ENCODE assay signal across 10 mouse cellular contexts in the genomic region with DNA sequence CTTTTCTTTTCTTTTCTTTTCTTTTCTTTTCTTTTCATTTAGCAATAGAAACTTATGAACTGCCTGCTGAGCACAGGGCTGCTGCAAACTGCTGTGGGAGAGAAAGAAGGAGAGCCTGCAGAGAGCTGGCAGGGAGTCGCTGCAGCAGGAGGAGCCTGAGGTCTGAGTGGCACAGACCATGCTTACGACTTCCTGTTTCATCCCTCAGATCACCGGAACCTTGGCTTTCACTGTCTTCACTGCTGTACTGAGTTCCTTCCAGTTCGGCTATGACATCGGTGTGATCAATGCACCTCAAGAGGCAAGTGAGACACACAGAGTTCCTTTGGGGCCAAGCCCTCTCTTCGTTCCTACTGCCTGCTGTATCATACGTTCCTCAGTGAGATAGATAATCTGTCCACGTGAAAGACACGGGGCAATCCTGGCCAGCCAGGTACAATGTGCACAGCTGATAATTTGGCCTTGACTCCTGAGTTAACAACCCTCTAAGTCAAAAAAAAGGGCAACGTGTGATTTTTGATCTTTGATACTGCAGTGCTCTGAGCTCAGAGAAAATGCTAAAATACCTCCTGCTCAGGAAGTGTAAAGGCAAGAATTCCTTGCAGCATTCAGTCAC. TPM values are rescaled to one million over a fixed set of nuclear protein-coding genes. Genes with fewer than 3 reads are reported as not detected.
DNase-seq lines count a peak whose midpoint lies in the region; ATAC-seq and TF ChIP-seq lines count a peak whose summit lies in the region.
"Had no signal": no experiment of that assay in that cellular context is flagged by ENCODE, and none has a peak within 500 bp of the region (broad histone marks: within the 10 kb centered on the region; RNA-seq: fewer than 3 reads in every experiment).

No protein-coding gene starts in this region.

- no peaks in the 10 kb centered on the region for H3K27me3 ChIP-seq in heart, embryonic 16.5 days (ENCODE audit: control insufficient read depth, insufficient read depth, low read length)
- no peaks in the 10 kb centered on the region for H3K27me3 ChIP-seq in heart, embryonic 12.5 days (replicated peaks)
- H3K27me3 ChIP-seq in kidney, adult 2 months (replicated peaks; ENCODE audit: control insufficient read depth, insufficient read depth, low read length): no peaks in the 10 kb centered on the region
- H3K27me3 ChIP-seq in liver, postnatal 0 days (ENCODE audit: insufficient read depth, low read length): no peaks in the 10 kb centered on the region
- H3K27me3 ChIP-seq in forebrain, embryonic 11.5 days (ENCODE audit: control insufficient read depth, insufficient read depth, low read length): no peaks in the 10 kb centered on the region
- H3K27me3 ChIP-seq: midbrain, embryonic 13.5 days had no signal

- TF ChIP-seq EP300 in liver, postnatal 0 days (IDR thresholded peaks at IDR 0.05; ENCODE audit: low read depth): no peak

- TF ChIP-seq POLR2A in kidney, adult 2 months (IDR thresholded peaks at IDR 0.05; ENCODE audit: low read depth, low read length): no peak

- peak overlapping the region; percentile 12; the same call in 1 of the 2 replicates for H3K4me3 ChIP-seq in heart, embryonic 16.5 days (ENCODE audit: low read length)
- no peak overlapping the region for H3K4me3 ChIP-seq in heart, embryonic 12.5 days
- H3K4me3 ChIP-seq in kidney, adult 2 months (ENCODE audit: insufficient read depth, low read depth, low read length): peak overlapping the region; percentile 20
- H3K4me3 ChIP-seq in liver, postnatal 0 days (ENCODE audit: low read depth, low read length): no peak overlapping the region
- H3K4me3 ChIP-seq in forebrain, embryonic 11.5 days (ENCODE audit: low read depth, low read length): no peak overlapping the region
- H3K4me3 ChIP-seq: midbrain, embryonic 13.5 days had no signal

- no peak overlapping the region for H3K9ac ChIP-seq in heart, embryonic 16.5 days (ENCODE audit: low read length)
- no peak overlapping the region for H3K9ac ChIP-seq in heart, embryonic 12.5 days
- H3K9ac ChIP-seq in liver, postnatal 0 days (replicated peaks): no peak overlapping the region
- no peak overlapping the region for H3K9ac ChIP-seq in forebrain, embryonic 11.5 days (ENCODE audit: low read length)
- H3K9ac ChIP-seq: midbrain, embryonic 13.5 days had no signal

- 53% methylated on average over 10 of the region's 10 CpGs for WGBS in heart, embryonic 16.5 days
- 51% methylated on average over 10 of the region's 10 CpGs for WGBS in heart, embryonic 12.5 days
- 23% methylated on average over 10 of the region's 10 CpGs for WGBS in kidney, adult 2 months
- 20% methylated on average over 10 of the region's 10 CpGs for WGBS in liver, postnatal 0 days (ENCODE audit: insufficient replicate concordance)
- WGBS in forebrain, embryonic 11.5 days: 78% methylated on average over 10 of the region's 10 CpGs

- H3K36me3 ChIP-seq in heart, embryonic 16.5 days (ENCODE audit: control insufficient read depth, insufficient read depth): no peaks in the 10 kb centered on the region
- no peaks in the 10 kb centered on the region for H3K36me3 ChIP-seq in heart, embryonic 12.5 days
- H3K36me3 ChIP-seq in kidney, adult 2 months (ENCODE audit: control insufficient read depth, insufficient read depth, low read length): no peaks in the 10 kb centered on the region; the same call in 1 of the 2 replicates
- H3K36me3 ChIP-seq in liver, postnatal 0 days (replicated peaks; ENCODE audit: insufficient read depth, low read length): peaks cover 13% of the 10 kb centered on the region
- no peaks in the 10 kb centered on the region for H3K36me3 ChIP-seq in forebrain, embryonic 11.5 days (ENCODE audit: control insufficient read depth, insufficient read depth, low read length)
- H3K36me3 ChIP-seq: midbrain, embryonic 13.5 days had no signal

- peak overlapping the region; percentile 42; the same call in 1 of the 2 replicates for H3K4me2 ChIP-seq in heart, embryonic 16.5 days (ENCODE audit: low read depth, low read length)
- H3K4me2 ChIP-seq in heart, embryonic 12.5 days: no peak overlapping the region
- H3K4me2 ChIP-seq in liver, postnatal 0 days (ENCODE audit: low read depth, low read length): no peak overlapping the region
- no peak overlapping the region for H3K4me2 ChIP-seq in forebrain, embryonic 11.5 days (ENCODE audit: low read depth, low read length, severe bottlenecking)
- H3K4me2 ChIP-seq: midbrain, embryonic 13.5 days had no signal

- no peak overlapping the region for H3K27ac ChIP-seq in heart, embryonic 16.5 days (ENCODE audit: low read length)
- no peak overlapping the region for H3K27ac ChIP-seq in heart, embryonic 12.5 days (ENCODE audit: poor library complexity, severe bottlenecking)
- peak overlapping the region; percentile 75; the same call in 1 of the 2 replicates for H3K27ac ChIP-seq in kidney, adult 2 months (ENCODE audit: insufficient read depth, low read depth, low read length)
- peak overlapping the region; percentile 55 for H3K27ac ChIP-seq in liver, postnatal 0 days (ENCODE audit: low read depth)
- H3K27ac ChIP-seq in forebrain, embryonic 11.5 days (ENCODE audit: low read depth, low read length): no peak overlapping the region
- H3K27ac ChIP-seq: midbrain, embryonic 13.5 days had no signal

- DNase-seq in MEL-GATA-1-ER (ENCODE audit: extremely low read depth, low read depth): peak; percentile 16
- peak; percentile 81 for DNase-seq in kidney, adult 2 months
- no peak for DNase-seq in liver, postnatal 0 days
- no peak for DNase-seq in urinary bladder, postnatal 25 days (ENCODE audit: low spot score)
- no peak for DNase-seq in forebrain, embryonic 11.5 days (ENCODE audit: low spot score)
- no peak for DNase-seq in cerebellum, postnatal 14 days
- DNase-seq: adrenal gland, postnatal 36 days had no signal

- no peaks in the 10 kb centered on the region for H3K4me1 ChIP-seq in heart, embryonic 16.5 days (ENCODE audit: control insufficient read depth, insufficient read depth, low read length)
- no peaks in the 10 kb centered on the region for H3K4me1 ChIP-seq in heart, embryonic 12.5 days (replicated peaks)
- H3K4me1 ChIP-seq in kidney, adult 2 months (ENCODE audit: control insufficient read depth, insufficient read depth, low read length): peaks cover 14% of the 10 kb centered on the region
- H3K4me1 ChIP-seq in liver, postnatal 0 days (ENCODE audit: insufficient read depth): peaks cover 7% of the 10 kb centered on the region; the same call in 1 of the 2 replicates
- no peaks in the 10 kb centered on the region for H3K4me1 ChIP-seq in forebrain, embryonic 11.5 days (replicated peaks; ENCODE audit: control insufficient read depth, insufficient read depth, low read length)
- H3K4me1 ChIP-seq: midbrain, embryonic 13.5 days had no signal

- no peak for TF ChIP-seq CTCF in kidney, adult 2 months (conservative IDR thresholded peaks at IDR 0.05; ENCODE audit: insufficient read depth, insufficient read length, low read depth, low read length)
- TF ChIP-seq CTCF in liver, postnatal 0 days (IDR thresholded peaks at IDR 0.05; ENCODE audit: low read depth): no peak

- 0 out of 2 replicates have a peak, but pooled peaks have one; percentile 23 for ATAC-seq in heart, embryonic 16.5 days (replicated peaks; ENCODE audit: extremely low read depth, insufficient read depth, low FRiP score)
- ATAC-seq in heart, embryonic 12.5 days (ENCODE audit: insufficient number of reproducible peaks, low FRiP score): no peak
- ATAC-seq in liver, postnatal 0 days: peak; percentile 81
- ATAC-seq in forebrain, embryonic 11.5 days (replicated peaks; ENCODE audit: low FRiP score): no peak
- ATAC-seq: midbrain, embryonic 13.5 days had no signal

- H3K9me3 ChIP-seq in heart, embryonic 16.5 days (replicated peaks; ENCODE audit: control insufficient read depth, low read length): no peaks in the 10 kb centered on the region
- H3K9me3 ChIP-seq in heart, embryonic 12.5 days (replicated peaks): no peaks in the 10 kb centered on the region
- no peaks in the 10 kb centered on the region for H3K9me3 ChIP-seq in liver, postnatal 0 days (ENCODE audit: low read length)
- H3K9me3 ChIP-seq in forebrain, embryonic 11.5 days (ENCODE audit: control insufficient read depth, low read length): no peaks in the 10 kb centered on the region
- H3K9me3 ChIP-seq: midbrain, embryonic 13.5 days had no signal

RNA-seq across cellular contexts. Expression of gene Slc2a2, which starts 7.9 kb away (rescaled TPM):
- polyA plus RNA-seq in heart, embryonic 16.5 days (2015; fragmentation: Nextera tagmentation; extraction: Ambion mirVana): 0.12 TPM in 2 replicates
- 0.17 and 0.26 TPM in 2 replicates for polyA plus RNA-seq in heart, embryonic 12.5 days (2016; fragmentation: Nextera tagmentation; extraction: Ambion mirVana)
- polyA plus RNA-seq in kidney, adult 2 months (2012; rRNA removed): 114 and 127 TPM in 2 replicates
- polyA plus RNA-seq in liver, postnatal 0 days (2015; fragmentation: Nextera tagmentation; extraction: Ambion mirVana): 135 TPM in 2 replicates
- polyA plus RNA-seq in forebrain, embryonic 11.5 days (2014; fragmentation: Nextera tagmentation; extraction: Ambion mirVana): 0.12 TPM in 1 of 2 replicates, not detected in the other
- polyA plus RNA-seq: midbrain, embryonic 13.5 days had no signal

Comparison
In these comparisons a context has a peak if more than half of its experiments do, and no peak if none do; other contexts are left out.
1. ATAC-seq: peak in heart, embryonic 16.5 days (single experiment) and liver, postnatal 0 days (single experiment); none in heart, embryonic 12.5 days (single experiment) and forebrain, embryonic 11.5 days (single experiment).
2. H3K4me3 ChIP-seq: peak in heart, embryonic 16.5 days (single experiment) and kidney, adult 2 months (single experiment); none in heart, embryonic 12.5 days (single experiment), liver, postnatal 0 days (single experiment) and forebrain, embryonic 11.5 days (single experiment).
3. H3K27ac ChIP-seq: peak in kidney, adult 2 months (single experiment) and liver, postnatal 0 days (single experiment); none in heart, embryonic 16.5 days (single experiment), heart, embryonic 12.5 days (single experiment) and forebrain, embryonic 11.5 days (single experiment).
4. DNase-seq: peak in MEL-GATA-1-ER (single experiment) and kidney, adult 2 months (single experiment); none in liver, postnatal 0 days (single experiment), urinary bladder, postnatal 25 days (single experiment), forebrain, embryonic 11.5 days (single experiment) and cerebellum, postnatal 14 days (0 of 2).
5. RNA of gene Slc2a2, which starts 7.9 kb away (polyA plus RNA-seq): 135 TPM in liver, postnatal 0 days and 114 to 127 TPM in kidney, adult 2 months; 0.17 to 0.26 TPM in heart, embryonic 12.5 days, 0.12 TPM in forebrain, embryonic 11.5 days and 0.12 TPM in heart, embryonic 16.5 days; every median in the first group is over 10 times any median in the second.